Mouse (Mus musculus) forebrain, embryonic 12.5 days (tissue): Measurements from ENCODE around the gene Naaladl1. TPM values are rescaled to one million over a fixed set of nuclear protein-coding genes. Genes with fewer than 3 reads are reported as not detected.
A peak's percentile ranks its signal among the peaks of the same experiment; 100 is the strongest.

ENCODE experiments used
- ATAC-seq: fragments of 200-750 bp; cut with Nextera tagmentation; 2 replicates; pipeline ENCODE4 v1.8.0; 2017; ENCODE audit warnings: moderate TSS enrichment; ENCODE audit not compliant: low FRiP score
- H3K27ac ChIP-seq: fragments of 300-500 bp; sonication (generic); 2 replicates; pipeline ENCODE4 v1.5.1; 2016; ENCODE audit warnings: mild to moderate bottlenecking
- H3K27me3 ChIP-seq: fragments of 300-500 bp; sonication (generic); 2 replicates; pipeline ENCODE4 v1.6.1; 2016; ENCODE audit warnings: mild to moderate bottlenecking
- H3K36me3 ChIP-seq: fragments of 300-500 bp; sonication (generic); replicated peaks from 2 replicates; pipeline ENCODE4 v1.6.1; 2016; ENCODE audit warnings: mild to moderate bottlenecking
- H3K4me1 ChIP-seq: fragments of 300-500 bp; sonication (generic); 2 replicates; pipeline ENCODE4 v1.6.1; 2016
- H3K4me2 ChIP-seq: fragments of 300-500 bp; sonication (generic); 2 replicates; pipeline ENCODE4 v1.6.1; 2016; ENCODE audit warnings: mild to moderate bottlenecking, moderate library complexity
- H3K4me3 ChIP-seq: fragments of 300-500 bp; sonication (generic); replicated peaks from 2 replicates; pipeline ENCODE4 v1.5.1; 2016; ENCODE audit warnings: mild to moderate bottlenecking
- H3K9ac ChIP-seq: fragments of 300-500 bp; sonication (generic); 2 replicates; pipeline ENCODE4 v1.6.1; 2016; ENCODE audit warnings: mild to moderate bottlenecking
- H3K9me3 ChIP-seq: fragments of 300-500 bp; sonication (generic); 2 replicates; pipeline ENCODE4 v1.6.1; 2016
- WGBS: fragments of 180-500 bp; shearing (Covaris S2); methylation state at CpG from one replicate; pipeline ENCODE4 v1.1.7; 2016; 5-methylcytosine and 5-hydroxymethylcytosine counted together
- polyA plus RNA-seq: library from polyadenylated mRNA; unstranded; fragments of >200 nt; fragmentation: Nextera tagmentation; extraction: Ambion mirVana; gene quantifications from 2 replicates; pipeline ENCODE4 v1.2.1, GENCODE M21; 2016

The Naaladl1 gene
- polyA plus RNA-seq, 1 experiment from 2014 or later: 1.2 TPM

- H3K27me3 ChIP-seq: no peaks in the 10 kb centered on the region
- peaks cover 15% of the 10 kb centered on the region for H3K4me1 ChIP-seq
- H3K9ac ChIP-seq: no peak overlapping the region
- no peak overlapping the region for H3K27ac ChIP-seq
- peaks cover 54% of the 10 kb centered on the region for H3K36me3 ChIP-seq
- no peaks in the 10 kb centered on the region for H3K9me3 ChIP-seq
- no peak for ATAC-seq
- H3K4me3 ChIP-seq: no peak overlapping the region
- 96% methylated on average over 13 of the region's 13 CpGs for WGBS
- no peak overlapping the region for H3K4me2 ChIP-seq
Measured at GRCm38 (mm10) chr19:6088841-6089240, 16.7 kb upstream of the Naaladl1 start.

- H3K4me1 ChIP-seq: no peaks in the 10 kb centered on the region
- H3K27ac ChIP-seq: no peak within 1 kb of the TSS
- no peaks in the 10 kb centered on the region for H3K27me3 ChIP-seq
- H3K4me3 ChIP-seq: no peak within 1 kb of the TSS
- H3K36me3 ChIP-seq: peaks cover 64% of the 10 kb centered on the region
- H3K4me2 ChIP-seq: no peak within 1 kb of the TSS
- 92% methylated on average over 7 of the region's 7 CpGs for WGBS
- H3K9me3 ChIP-seq: no peaks in the 10 kb centered on the region
- H3K9ac ChIP-seq: no peak within 1 kb of the TSS
- ATAC-seq: no peak
Measured at GRCm38 (mm10) chr19:6094119-6094518, 11.5 kb upstream of the Naaladl1 start, which contains the start of gene AC131692.1. AC131692.1 (plus strand) TSS chr19:6094419.

- WGBS: 91% methylated on average over 3 of the region's 3 CpGs
- H3K27me3 ChIP-seq: no peaks in the 10 kb centered on the region
- no peaks in the 10 kb centered on the region for H3K9me3 ChIP-seq
- no peak for ATAC-seq
- H3K27ac ChIP-seq: no peak overlapping the region
- H3K4me2 ChIP-seq: no peak overlapping the region
- H3K36me3 ChIP-seq: peaks cover 37% of the 10 kb centered on the region
- H3K4me1 ChIP-seq: no peaks in the 10 kb centered on the region
- H3K4me3 ChIP-seq: no peak overlapping the region
- H3K9ac ChIP-seq: no peak overlapping the region
Measured at GRCm38 (mm10) chr19:6097847-6098246, 7.7 kb upstream of the Naaladl1 start.

GRCm38 (mm10) chr19:6101186-6101585 lies 4.4 kb upstream of the Naaladl1 start:
- H3K4me2 ChIP-seq: no peak overlapping the region
- H3K4me3 ChIP-seq: no peak overlapping the region
- no peak overlapping the region for H3K9ac ChIP-seq
- peaks cover 17% of the 10 kb centered on the region for H3K36me3 ChIP-seq
- WGBS: 76% methylated on average over 6 of the region's 6 CpGs
- no peak overlapping the region for H3K27ac ChIP-seq
- no peak for ATAC-seq
- no peaks in the 10 kb centered on the region for H3K27me3 ChIP-seq
- no peaks in the 10 kb centered on the region for H3K9me3 ChIP-seq
- H3K4me1 ChIP-seq: no peaks in the 10 kb centered on the region

- Histone ChIP-seq H3K27me3 (no peaks in the 10 kb centered on the region), H3K4me1 (no peaks in the 10 kb centered on the region), H3K4me2 (no peak overlapping the region), H3K36me3 (peaks cover 14% of the 10 kb centered on the region), H3K4me3 (no peak overlapping the region), H3K27ac (no peak overlapping the region), H3K9me3 (no peaks in the 10 kb centered on the region), H3K9ac (no peak overlapping the region)
- whole genome bisulfite sequencing: 78% methylated on average over 6 of the region's 6 CpGs
- no peak for ATAC-seq
Measured at GRCm38 (mm10) chr19:6102169-6102853, 3.3 kb upstream of the Naaladl1 start.

GRCm38 (mm10) chr19:6104476-6104875 lies 1.1 kb upstream of the Naaladl1 start:
- no peak overlapping the region for H3K9ac ChIP-seq
- H3K27ac ChIP-seq: no peak overlapping the region
- no peaks in the 10 kb centered on the region for H3K27me3 ChIP-seq
- ATAC-seq: no peak
- 85% methylated on average over 4 of the region's 4 CpGs for WGBS
- no peak overlapping the region for H3K4me3 ChIP-seq
- H3K9me3 ChIP-seq: no peaks in the 10 kb centered on the region
- no peaks in the 10 kb centered on the region for H3K4me1 ChIP-seq
- no peak overlapping the region for H3K4me2 ChIP-seq
- H3K36me3 ChIP-seq: peaks cover 5% of the 10 kb centered on the region; the same call in 1 of the 2 replicates

GRCm38 (mm10) chr19:6113116-6113515 lies 7.5 kb downstream of the Naaladl1 start:
- Histone ChIP-seq H3K27ac (no peak overlapping the region), H3K27me3 (no peaks in the 10 kb centered on the region), H3K4me1 (peaks cover 15% of the 10 kb centered on the region), H3K9ac (no peak overlapping the region), H3K36me3 (peaks cover 38% of the 10 kb centered on the region), H3K4me3 (no peak overlapping the region), H3K4me2 (no peak overlapping the region), H3K9me3 (no peaks in the 10 kb centered on the region)
- ATAC-seq: no peak
- WGBS: 77% methylated on average over 6 of the region's 6 CpGs

GRCm38 (mm10) chr19:6116113-6116850 lies 10.7 kb downstream of the Naaladl1 start:
- peaks cover 21% of the 10 kb centered on the region for H3K4me1 ChIP-seq
- 89% methylated on average over 15 of the region's 15 CpGs for WGBS
- H3K9me3 ChIP-seq: no peaks in the 10 kb centered on the region
- peaks cover 38% of the 10 kb centered on the region for H3K36me3 ChIP-seq
- H3K4me3 ChIP-seq: peak overlapping the region; percentile 85; the same call in 1 of the 2 replicates
- H3K4me2 ChIP-seq: peak overlapping the region; percentile 94
- no peak overlapping the region for H3K27ac ChIP-seq
- no peaks in the 10 kb centered on the region for H3K27me3 ChIP-seq
- no peak overlapping the region for H3K9ac ChIP-seq
- ATAC-seq: no peak

GRCm38 (mm10) chr19:6117346-6117985 lies 11.9 kb downstream of the Naaladl1 start:
- H3K36me3 ChIP-seq: peaks cover 32% of the 10 kb centered on the region
- no peak for ATAC-seq
- H3K27me3 ChIP-seq: no peaks in the 10 kb centered on the region
- H3K4me1 ChIP-seq: peaks cover 21% of the 10 kb centered on the region
- H3K4me3 ChIP-seq: peak overlapping the region; percentile 85
- WGBS: 6% methylated on average over 32 of the region's 32 CpGs
- peak overlapping the region; percentile 94 for H3K4me2 ChIP-seq
- peak overlapping the region; percentile 92 for H3K9ac ChIP-seq
- H3K27ac ChIP-seq: peak overlapping the region; percentile 98
- H3K9me3 ChIP-seq: no peaks in the 10 kb centered on the region

GRCm38 (mm10) chr19:6117986-6118676 lies 12.5 kb downstream of the Naaladl1 start, which contains the start of gene Sac3d1:
Sac3d1 (minus strand) TSS chr19:6118650.
- Histone ChIP-seq H3K4me1 (peaks cover 21% of the 10 kb centered on the region), H3K36me3 (peaks cover 28% of the 10 kb centered on the region), H3K27me3 (no peaks in the 10 kb centered on the region), H3K4me2 (peak within 1 kb of the TSS; percentile 94), H3K27ac (peak within 1 kb of the TSS; percentile 98), H3K9ac (peak within 1 kb of the TSS; percentile 92), H3K4me3 (peak within 1 kb of the TSS; percentile 85), H3K9me3 (no peaks in the 10 kb centered on the region)
- peak; percentile 89 for ATAC-seq
- under 1% methylated on average over 77 of the region's 77 CpGs for WGBS

- Histone ChIP-seq H3K4me1 (peaks cover 21% of the 10 kb centered on the region), H3K36me3 (peaks cover 28% of the 10 kb centered on the region), H3K27ac (peak overlapping the region; percentile 98), H3K4me2 (peak overlapping the region; percentile 94), H3K9me3 (no peaks in the 10 kb centered on the region), H3K9ac (peak overlapping the region; percentile 92), H3K27me3 (no peaks in the 10 kb centered on the region), H3K4me3 (peak overlapping the region; percentile 85)
- WGBS: under 1% methylated on average over 8 of the region's 8 CpGs
- peak; percentile 49 for ATAC-seq
Measured at GRCm38 (mm10) chr19:6118677-6119185, 13.1 kb downstream of the Naaladl1 start.
